Mouse (Mus musculus) cortical plate, adult 2 months (tissue): ENCODE results near the gene Lrrc75a.

Source experiments
- CTCF ChIP-seq: fragments of 200-500 bp; IDR thresholded peaks from 2 replicates; pipeline ENCODE4 v1.5.1; 2011; ENCODE audit warnings: mild to moderate bottlenecking, control low read depth, low read length; ENCODE audit not compliant: insufficient read depth; ENCODE audit errors: extremely low read depth
- POLR2A ChIP-seq: fragments of 200-500 bp; IDR thresholded peaks from 2 replicates; pipeline ENCODE4 v1.6.1; 2011; ENCODE audit warnings: mild to moderate bottlenecking, low read length, control low read depth; ENCODE audit not compliant: insufficient read depth; ENCODE audit errors: extremely low read depth

DNA sequence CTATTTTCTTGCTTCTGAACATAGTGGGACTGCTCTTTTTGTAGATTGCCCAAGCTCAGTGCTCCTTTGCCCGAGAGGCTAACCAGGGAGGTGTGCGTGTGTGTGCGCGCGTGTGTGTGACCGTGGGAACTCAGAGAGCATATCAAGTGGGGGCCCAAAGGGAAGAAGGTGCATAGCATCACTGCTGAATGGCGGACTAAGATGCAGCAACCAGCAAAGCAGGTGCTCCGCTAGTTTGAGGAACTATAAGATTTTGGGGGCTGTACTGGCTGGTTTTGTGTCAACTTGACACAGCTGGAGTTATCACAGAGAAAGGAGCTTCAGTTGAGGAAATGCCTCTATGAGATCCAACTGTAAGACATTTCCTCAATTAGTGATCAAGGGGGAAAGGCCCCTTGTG lies 27.2 kb downstream of the Lrrc75a start:
- TF ChIP-seq CTCF (no peak), POLR2A (no peak)
